Mouse (Mus musculus) liver, embryonic 11.5 days (tissue): Measurements from ENCODE around the gene Olfr481. TPM values are rescaled to one million over a fixed set of nuclear protein-coding genes. Genes with fewer than 3 reads are reported as not detected.

Experiments used
- polyA plus RNA-seq: library from polyadenylated mRNA; unstranded; fragments of >200 nt; fragmentation: Nextera tagmentation; extraction: Ambion mirVana; gene quantifications from 2 replicates; pipeline ENCODE4 v1.2.1, GENCODE M21; 2014

Olfr481 gene
- polyA plus RNA-seq, 1 experiment from 2014 or later, result not detected

Other genes with a start within 250 kb of the Olfr481 start
- gene Olfr470, start 232.4 kb upstream of the Olfr481 start, polyA plus RNA-seq, result not detected in 2 replicates
- not detected in 2 replicates for gene Olfr472, start 182.0 kb upstream of the Olfr481 start, polyA plus RNA-seq
- not detected in 2 replicates for gene Olfr473, start 149.4 kb upstream of the Olfr481 start, polyA plus RNA-seq
- gene Olfr474, start 125.2 kb upstream of the Olfr481 start, polyA plus RNA-seq, result not detected in 2 replicates
- not detected in 2 replicates for gene Olfr476, start 115.1 kb upstream of the Olfr481 start, polyA plus RNA-seq
- not detected in 2 replicates for gene Olfr477, start 93.2 kb upstream of the Olfr481 start, polyA plus RNA-seq
- not detected in 2 replicates for gene Olfr478, start 45.9 kb upstream of the Olfr481 start, polyA plus RNA-seq
- not detected in 2 replicates for gene Olfr479, start 29.2 kb upstream of the Olfr481 start, polyA plus RNA-seq
- not detected in 2 replicates for gene Olfr480, start 12.5 kb upstream of the Olfr481 start, polyA plus RNA-seq
- gene Olfr482, start 17.7 kb downstream of the Olfr481 start, polyA plus RNA-seq, result not detected in 2 replicates
- not detected in 2 replicates for gene Olfr483, start 21.0 kb downstream of the Olfr481 start, polyA plus RNA-seq
- not detected in 2 replicates for gene Olfr484, start 47.6 kb downstream of the Olfr481 start, polyA plus RNA-seq
- gene Olfr485, start 80.0 kb downstream of the Olfr481 start, polyA plus RNA-seq, result not detected in 2 replicates
- gene Olfr486, start 92.9 kb downstream of the Olfr481 start, polyA plus RNA-seq, result not detected in 2 replicates
- gene Olfr487, start 134.8 kb downstream of the Olfr481 start, polyA plus RNA-seq, result not detected in 2 replicates
- not detected in 2 replicates for gene Olfr488, start 178.5 kb downstream of the Olfr481 start, polyA plus RNA-seq
- not detected in 2 replicates for gene Olfr490, start 209.1 kb downstream of the Olfr481 start, polyA plus RNA-seq
- gene Olfr491, start 233.6 kb downstream of the Olfr481 start, polyA plus RNA-seq, result not detected in 2 replicates
- gene Olfr492, start 243.8 kb downstream of the Olfr481 start, polyA plus RNA-seq, result not detected in 2 replicates